Mouse (Mus musculus) urinary bladder, adult 2 months (tissue): ENCODE data around the gene Ddx6. TPM values are rescaled to one million over a fixed set of nuclear protein-coding genes. Genes with fewer than 3 reads are reported as not detected.
A peak's percentile ranks its signal among the peaks of the same experiment; 100 is the strongest.
"Not testable (repeated sequence)": the region's sequence is repeated elsewhere in the genome, so short reads cannot be mapped to it uniquely, and the experiment has no call there.

ENCODE experiments used
- DNase-seq: peaks from one replicate; pipeline ENCODE4 v3.0.0; 2022; ENCODE audit warnings: low spot score
- polyA plus RNA-seq: library from polyadenylated mRNA; depleted of rRNA; stranded (reverse); fragments of >200 nt; gene quantifications from 2 replicates; pipeline ENCODE4 v1.2.3, GENCODE M21; 2012; rRNA removed

Gene Ddx6
- polyA plus RNA-seq = 28.2 and 47.5 TPM in 2 replicates

- peak; percentile 82 for DNase-seq
Observed at GRCm38 (mm10) chr9:44604779-44605615, at the start of gene Ddx6. Gene Ddx6, plus strand, starts transcription at chr9:44604892.

GRCm38 (mm10) chr9:44561597-44561996 is 43.1 kb upstream of the Ddx6 start, which contains the start of gene Cxcr5:
Gene Cxcr5, minus strand, starts transcription at chr9:44561877.
- no peak for DNase-seq

- DNase-seq = no peak
Observed at GRCm38 (mm10) chr9:44562936-44563335, 41.8 kb upstream of the Ddx6 start.

DNA sequence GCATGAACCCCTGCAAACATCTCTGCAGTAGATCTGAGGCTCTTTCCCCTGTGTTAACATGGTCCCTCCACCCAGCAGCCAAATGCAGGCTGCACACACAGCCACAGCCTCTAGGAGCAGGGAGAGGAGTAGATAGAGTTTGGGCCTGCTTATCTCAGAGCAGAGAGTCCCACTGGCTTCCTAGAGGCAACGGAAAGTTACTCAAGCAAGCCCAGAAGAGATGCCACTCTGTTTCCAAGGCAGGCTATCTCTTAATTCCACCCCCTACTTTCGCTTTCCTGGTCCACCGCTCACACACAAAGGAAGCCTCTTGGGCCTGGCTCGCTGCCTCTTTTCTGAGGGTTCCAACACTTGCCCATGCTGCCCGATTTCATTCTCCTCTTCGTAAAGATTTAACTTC is 39.3 kb upstream of the Ddx6 start:
- DNase-seq = no peak

- no peak for DNase-seq
Observed at GRCm38 (mm10) chr9:44567338-44568082, 37.2 kb upstream of the Ddx6 start.

DNA sequence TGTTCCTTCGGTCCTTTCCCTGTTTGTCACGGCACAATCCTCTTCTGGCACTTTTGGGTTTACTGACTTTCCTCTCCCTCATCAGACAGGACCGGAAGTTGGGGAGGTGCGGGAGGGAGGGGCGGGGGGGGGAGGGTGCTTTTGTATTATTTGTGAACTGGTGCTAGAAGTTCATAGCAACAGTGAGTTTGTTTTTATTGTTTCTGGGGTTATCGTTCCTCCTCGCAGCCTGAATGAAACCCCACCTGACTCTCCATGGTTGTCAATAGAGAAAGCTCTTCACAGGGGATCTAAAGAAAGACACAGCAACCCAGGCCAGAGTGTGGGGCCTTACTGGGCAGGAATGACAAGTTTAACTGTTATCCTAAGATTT is 36.6 kb upstream of the Ddx6 start:
- DNase-seq = no peak

DNA sequence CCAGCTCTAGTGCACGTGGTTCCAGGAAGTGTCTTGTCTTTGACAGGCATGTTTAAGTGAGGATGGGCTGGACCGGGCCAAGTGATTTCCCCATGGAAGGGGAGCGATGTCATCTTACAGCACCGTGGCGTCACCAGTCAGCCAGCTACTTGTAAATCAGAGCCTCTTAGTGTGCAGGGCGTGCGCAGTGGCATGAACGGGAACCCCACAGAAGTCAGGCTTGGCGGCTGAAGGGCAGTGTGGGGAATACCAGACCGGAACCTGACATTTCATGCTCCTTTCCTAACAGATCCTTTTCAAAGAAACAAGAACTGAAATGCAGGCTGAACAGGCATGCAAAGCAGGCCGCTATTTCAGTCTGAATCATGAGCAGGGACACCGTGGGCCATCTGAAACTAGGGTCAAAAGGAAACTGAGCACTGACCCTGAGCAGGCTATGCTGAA is 33.7 kb upstream of the Ddx6 start:
- DNase-seq = no peak

DNA sequence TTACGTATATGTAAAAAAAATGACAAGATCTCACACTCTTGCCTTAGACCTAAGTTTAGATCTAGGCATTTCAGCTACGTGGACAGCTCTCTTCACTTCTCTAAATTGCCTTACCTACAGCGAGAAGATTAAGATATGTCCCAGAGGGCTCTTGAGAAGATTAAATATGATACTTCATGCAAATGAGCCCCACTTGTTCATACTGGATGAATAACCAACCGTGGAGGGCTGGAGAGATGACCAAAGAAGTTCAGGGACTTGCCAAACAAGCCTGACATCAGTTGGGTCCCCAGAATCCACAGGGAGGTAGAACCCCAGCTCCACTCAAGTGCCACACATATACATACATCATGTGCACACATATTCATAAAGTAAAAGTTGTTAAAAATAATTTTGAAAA is 31.4 kb upstream of the Ddx6 start:
- DNase-seq = no peak

GRCm38 (mm10) chr9:44575095-44575494 is 29.6 kb upstream of the Ddx6 start:
- no peak for DNase-seq

DNA sequence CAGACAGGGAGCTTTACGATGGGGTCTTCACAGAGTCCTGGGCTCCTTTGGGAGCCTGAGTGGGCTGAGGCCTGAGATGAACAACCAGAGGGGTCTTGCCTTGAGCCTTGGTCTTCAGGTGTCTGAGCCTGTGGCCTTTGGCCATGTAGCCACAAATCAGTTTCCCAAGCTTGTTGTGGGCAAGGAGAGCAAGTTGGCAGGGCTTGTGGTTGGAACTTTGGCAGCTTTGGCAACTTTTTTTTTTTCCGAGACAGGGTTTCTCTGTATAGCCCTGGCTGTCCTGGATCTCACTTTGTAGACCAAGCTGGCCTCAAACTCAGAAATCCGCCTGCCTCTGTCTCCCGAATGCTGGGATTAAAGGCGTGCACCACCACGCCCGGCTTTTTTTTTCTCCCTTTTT is 28.6 kb upstream of the Ddx6 start:
- not testable (repeated sequence) for DNase-seq

GRCm38 (mm10) chr9:44579392-44579791 is 25.3 kb upstream of the Ddx6 start:
- DNase-seq = no peak

- DNase-seq = no peak
Observed at GRCm38 (mm10) chr9:44580085-44580484, 24.6 kb upstream of the Ddx6 start.

DNA sequence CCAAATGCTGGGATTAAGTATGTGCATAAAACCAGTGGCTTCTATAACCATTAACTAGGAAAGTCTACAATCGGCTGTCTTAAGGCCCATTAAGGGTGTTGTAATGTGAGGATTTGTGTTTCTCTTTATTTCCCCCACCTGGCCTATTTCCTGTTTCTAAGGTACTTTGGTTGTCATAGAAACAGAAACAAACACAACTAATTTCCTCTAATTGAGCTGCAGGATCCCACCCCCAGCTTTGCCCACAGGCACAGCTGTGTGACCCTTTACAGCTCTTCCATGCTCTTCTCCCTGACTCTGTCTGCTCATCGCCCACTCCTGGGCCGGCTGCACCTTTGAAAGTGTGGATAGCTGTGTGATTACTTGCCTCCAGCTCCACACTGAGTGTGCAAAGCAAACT is 23.3 kb upstream of the Ddx6 start:
- no peak for DNase-seq

- DNase-seq = no peak
Observed at GRCm38 (mm10) chr9:44582390-44582789, 22.3 kb upstream of the Ddx6 start.

DNA sequence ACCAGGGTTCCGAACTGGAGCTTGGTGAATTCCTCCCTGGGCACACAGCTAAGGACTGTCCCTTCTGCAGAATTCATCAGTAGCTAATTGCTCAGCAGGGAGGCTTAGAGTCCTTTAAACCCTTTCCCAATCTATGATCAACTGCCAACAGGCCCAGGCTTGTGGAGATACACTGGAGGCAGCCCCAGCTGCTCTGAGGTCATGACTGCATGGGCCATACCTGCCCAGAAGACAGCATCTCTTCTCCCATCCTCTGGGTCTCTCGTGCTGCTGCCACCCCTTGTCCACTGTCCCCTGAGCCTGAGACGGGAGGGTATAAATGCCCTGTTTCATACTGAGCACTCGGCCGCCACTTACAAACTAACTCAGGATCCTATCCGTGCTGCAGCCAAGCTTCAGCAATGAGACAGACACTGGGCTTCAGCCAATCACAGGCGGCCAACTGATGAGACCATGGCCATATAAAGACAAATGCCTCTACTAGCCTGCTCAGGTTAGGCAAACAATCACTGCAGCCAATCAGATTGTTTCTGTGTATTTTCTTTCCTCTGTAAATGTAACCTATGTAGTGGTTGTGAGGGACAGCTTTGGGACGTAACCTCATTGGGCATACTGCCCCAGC is 17.9 kb upstream of the Ddx6 start:
- no peak for DNase-seq

- DNase-seq = no peak
Observed at GRCm38 (mm10) chr9:44587262-44588160, 17.2 kb upstream of the Ddx6 start.

GRCm38 (mm10) chr9:44588605-44589004 is 16.1 kb upstream of the Ddx6 start:
- no peak for DNase-seq

DNA sequence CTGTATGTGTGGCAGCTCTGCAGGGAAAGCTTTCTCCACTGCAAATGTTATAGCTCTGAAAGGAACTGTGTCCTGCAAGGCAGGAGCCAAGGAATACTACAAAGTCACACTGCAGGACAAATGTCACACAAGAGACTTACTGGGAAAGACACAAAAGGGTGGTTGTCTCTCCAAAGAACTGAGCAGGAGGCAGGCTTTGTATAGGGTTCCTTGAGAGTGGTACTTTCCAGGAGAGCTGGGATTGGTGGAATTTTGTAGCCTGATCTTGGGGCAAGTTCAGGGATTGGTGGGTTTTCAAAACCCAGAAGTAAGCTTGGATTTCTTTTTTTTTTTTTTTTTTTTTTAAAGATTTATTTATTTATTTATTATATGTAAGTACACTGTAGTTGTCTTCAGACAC is 15.6 kb upstream of the Ddx6 start:
- DNase-seq = no peak

GRCm38 (mm10) chr9:44590969-44591368 is 13.7 kb upstream of the Ddx6 start:
- DNase-seq = no peak

- no peak for DNase-seq
Observed at GRCm38 (mm10) chr9:44591595-44592188, 13.0 kb upstream of the Ddx6 start.

DNA sequence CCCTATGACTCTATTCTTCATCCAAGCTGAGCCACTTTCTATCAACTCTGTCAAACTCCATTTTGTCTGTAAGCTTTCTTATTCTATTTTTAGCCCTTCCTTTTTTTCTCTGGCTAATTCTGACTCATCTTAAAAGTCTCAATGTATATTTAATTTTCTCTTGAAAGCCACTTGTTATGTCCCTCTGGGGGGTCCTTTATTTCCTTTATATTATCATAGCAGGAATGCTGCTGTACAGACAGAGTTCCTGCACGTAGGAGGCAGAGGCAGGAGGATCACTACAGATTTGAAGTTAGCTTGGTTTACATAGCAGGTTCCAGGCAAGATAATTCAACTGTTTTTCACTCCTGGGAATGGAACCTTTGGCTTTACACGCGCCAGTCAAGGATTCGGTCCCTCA is 11.5 kb upstream of the Ddx6 start:
- no peak for DNase-seq
